Mouse (Mus musculus) bone marrow, adult 2 months (tissue): ENCODE data around the gene Flcn.

Source experiments
- CTCF ChIP-seq: fragments of 200-500 bp; IDR thresholded peaks from 2 replicates; pipeline ENCODE4 v1.5.1; 2011; ENCODE audit warnings: low read length, control low read depth; ENCODE audit not compliant: control insufficient read depth, insufficient read depth
- POLR2A ChIP-seq: fragments of 200-500 bp; IDR thresholded peaks from 2 replicates; pipeline ENCODE4 v1.6.1; 2011; ENCODE audit warnings: low read depth, mild to moderate bottlenecking, control low read depth, low read length, borderline replicate concordance; ENCODE audit not compliant: control insufficient read depth

DNA sequence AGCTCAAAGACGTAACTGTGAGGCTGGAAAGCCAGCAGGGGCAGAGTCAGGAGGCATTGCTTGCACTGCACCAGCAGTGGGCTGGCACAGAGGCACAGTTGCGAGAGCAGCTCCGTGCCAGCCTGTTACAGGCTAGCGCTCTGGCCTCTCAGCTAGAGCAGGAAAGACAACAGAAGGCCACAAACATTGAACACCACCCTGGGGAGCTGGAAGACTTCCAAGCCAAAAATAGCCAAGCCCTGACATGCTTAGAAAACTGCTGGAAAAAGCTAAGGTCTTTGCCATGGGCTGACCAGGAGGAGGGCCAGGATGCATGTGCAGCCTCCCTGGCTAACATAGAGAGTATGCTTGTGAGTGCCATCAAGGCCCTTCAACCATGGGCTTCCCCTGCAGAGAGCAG is 50.6 kb downstream of the Flcn start:
- TF ChIP-seq CTCF = no peak
- TF ChIP-seq POLR2A = no peak
